Mouse (Mus musculus) layer of hippocampus, adult 6 months (tissue): ENCODE data around the gene Hspe1. TPM values are rescaled to one million over a fixed set of nuclear protein-coding genes. Genes with fewer than 3 reads are reported as not detected.

Experiments
- long read RNA-seq, 2 experiments: library from polyadenylated mRNA; unstranded; transcript quantifications; one replicate each; pipeline ENCODE4 v2.0.0; 2019 to 2020
- polyA plus RNA-seq: library from polyadenylated mRNA; unstranded; fragments of <200 nt; fragmentation: Nextera tagmentation; gene quantifications from 2 replicates; pipeline ENCODE4 v1.2.3, GENCODE M21; 2021

Gene Hspe1
- 477 and 498 TPM in 2 replicates for polyA plus RNA-seq
- long read RNA-seq, experiment 1, transcript Hspe1-201 (4 exons, 774 nt), result major isoform, 271 of 277 reads
- long read RNA-seq, experiment 1, partial matches to known transcripts, result 2 of 277 reads
- long read RNA-seq, experiment 1, other reads (novel, unspliced or antisense), result 4 of 277 reads
- long read RNA-seq, experiment 2, transcript Hspe1-201 (4 exons, 774 nt), result major isoform, 19 of 21 reads
- long read RNA-seq, experiment 2, partial matches to known transcripts, result 0 of 21 reads
- long read RNA-seq, experiment 2, other reads (novel, unspliced or antisense), result 1 of 21 reads

DNA sequence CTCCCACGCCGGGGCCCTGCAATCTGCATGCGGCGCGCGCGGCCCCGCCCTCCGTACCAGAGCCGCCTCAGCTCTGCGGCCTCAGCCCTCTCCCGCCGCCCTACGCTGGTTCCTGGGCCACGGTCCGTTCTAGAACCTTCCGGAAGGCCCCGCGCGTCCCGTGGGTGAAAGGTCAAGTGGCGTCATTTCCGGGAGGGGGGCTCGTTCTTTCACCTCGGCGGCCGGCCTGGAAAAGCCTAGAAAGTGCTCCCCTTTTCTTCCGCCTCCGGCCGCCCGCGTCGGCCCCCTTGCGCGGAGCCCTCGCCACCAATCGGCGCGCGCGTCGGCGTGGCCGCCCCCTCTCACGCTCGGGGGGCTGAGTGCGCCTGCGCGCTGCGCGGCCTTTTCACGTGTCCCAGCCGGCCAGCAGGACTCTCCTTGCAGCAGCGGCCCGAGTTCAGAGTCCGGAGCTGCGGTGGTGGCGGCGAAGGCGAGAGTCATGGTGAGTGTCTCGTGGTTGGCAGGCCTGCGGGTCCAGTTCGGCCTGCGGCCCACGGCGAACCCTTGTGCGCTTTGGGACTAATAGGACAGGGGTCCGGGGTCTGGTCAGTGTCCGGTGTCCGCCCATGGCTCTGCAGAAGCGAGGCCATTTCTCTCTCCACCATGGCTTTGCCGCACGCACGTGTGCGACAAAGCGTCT lies at the start of gene Hspe1, which contains the start of gene Hspd1:
TSS of gene Hspe1 (plus strand) at position 201 of the 679 bp plus-strand sequence.
TSS of gene Hspd1 (minus strand) at position 312 of the 679 bp plus-strand sequence.

DNA sequence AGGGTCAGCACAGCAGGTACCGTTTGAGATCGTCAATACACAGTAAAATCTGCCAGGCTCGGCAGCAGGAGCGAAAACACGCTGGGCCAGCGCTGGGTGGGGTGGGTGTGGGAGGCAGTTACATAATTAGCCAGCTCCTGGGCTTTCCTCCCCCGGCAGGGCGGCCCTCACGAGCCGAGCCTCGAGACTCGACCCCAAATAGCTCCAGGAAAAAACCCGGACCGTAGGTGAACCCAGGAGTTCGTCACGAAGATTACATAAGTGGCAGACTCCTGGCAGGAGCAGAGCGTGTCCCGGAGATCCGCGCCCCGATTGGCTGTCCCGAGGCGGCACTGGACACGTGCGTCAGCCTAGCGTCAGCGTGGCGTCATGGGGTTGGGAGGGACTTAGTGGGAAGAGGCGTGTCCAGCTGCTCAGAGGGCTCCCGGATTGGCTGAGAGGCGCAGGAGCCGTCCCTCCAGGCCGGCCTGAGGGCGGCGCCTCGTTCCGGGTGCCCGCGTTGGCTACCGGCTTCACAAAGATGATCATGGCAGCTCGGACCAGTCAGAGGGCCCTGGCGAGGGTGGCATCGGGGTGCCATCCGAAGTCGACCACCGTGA lies 35.5 kb upstream of the Hspe1 start, which contains the start of gene Coq10b:
TSS of gene Coq10b (plus strand) at position 416 of the 599 bp plus-strand sequence.

GRCm38 (mm10) chr1:55130943-55131401 lies 43.0 kb downstream of the Hspe1 start, which contains the start of gene Mob4:
TSS of gene Mob4 (plus strand) at chr1:55131231.

Other genes starting within 250 kb of the Hspe1 start
- 4.9 and 5.9 TPM in 2 replicates for gene Ankrd44, start 161.7 kb upstream of the Hspe1 start, polyA plus RNA-seq
- gene Sf3b1, start 60.7 kb upstream of the Hspe1 start, polyA plus RNA-seq, result 103 and 107 TPM in 2 replicates
- 24.9 and 25.4 TPM in 2 replicates for gene Coq10b, start 35.4 kb upstream of the Hspe1 start, polyA plus RNA-seq
- gene Hspd1, start 111 bp downstream of the Hspe1 start, polyA plus RNA-seq, result 152 and 164 TPM in 2 replicates
- gene Mob4, start 43.1 kb downstream of the Hspe1 start, polyA plus RNA-seq, result 87.7 and 91.6 TPM in 2 replicates
- gene Rftn2, start 138.7 kb downstream of the Hspe1 start, polyA plus RNA-seq, result 19.1 and 21.7 TPM in 2 replicates
- gene Mars2, start 149.0 kb downstream of the Hspe1 start, polyA plus RNA-seq, result 3.0 and 3.3 TPM in 2 replicates